Mouse (Mus musculus): ENCODE results near the gene Olfr640.

Olfr640 gene

GRCm38 (mm10) chr7:104025473-104025872 is at the start of gene Olfr640:
Gene Olfr640, minus strand, starts transcription at chr7:104025573.
- no peak for DNase-seq (ENCODE audit: low spot score)

- no peak for DNase-seq (ENCODE audit: low spot score)
Observed at GRCm38 (mm10) chr7:104071769-104072168, 46.4 kb upstream of the Olfr640 start, which contains the start of gene Olfr644. Gene Olfr644, minus strand, starts transcription at chr7:104071869.

GRCm38 (mm10) chr7:104061345-104061744 is 36.0 kb upstream of the Olfr640 start, which contains the start of gene 4930516K23Rik:
Gene 4930516K23Rik, minus strand, starts transcription at chr7:104061445.
- no peak for DNase-seq (ENCODE audit: low spot score)

GRCm38 (mm10) chr7:104059215-104059614 is 33.8 kb upstream of the Olfr640 start:
- no peak for DNase-seq (ENCODE audit: low spot score)

- DNase-seq (ENCODE audit: low spot score) = no peak
Observed at GRCm38 (mm10) chr7:104052566-104052965, 27.2 kb upstream of the Olfr640 start, which contains the start of gene Olfr642. Gene Olfr642, minus strand, starts transcription at chr7:104052666.

GRCm38 (mm10) chr7:104050745-104051144 is 25.4 kb upstream of the Olfr640 start:
- DNase-seq (ENCODE audit: low spot score) = no peak

- no peak for DNase-seq (ENCODE audit: low spot score)
Observed at GRCm38 (mm10) chr7:104035145-104035544, 9.8 kb upstream of the Olfr640 start, which contains the start of gene Olfr641. Gene Olfr641, plus strand, starts transcription at chr7:104035445.

GRCm38 (mm10) chr7:104026978-104027377 is 1.6 kb upstream of the Olfr640 start:
- no peak for DNase-seq (ENCODE audit: low spot score)

GRCm38 (mm10) chr7:104021651-104022050 is 3.7 kb downstream of the Olfr640 start:
- no peak for DNase-seq (ENCODE audit: low spot score)

- DNase-seq (ENCODE audit: low spot score) = no peak
Observed at GRCm38 (mm10) chr7:104018953-104019352, 6.4 kb downstream of the Olfr640 start.

- DNase-seq (ENCODE audit: low spot score) = no peak
Observed at GRCm38 (mm10) chr7:104017203-104017602, 8.2 kb downstream of the Olfr640 start, which contains the start of gene Olfr639. Gene Olfr639, minus strand, starts transcription at chr7:104017303.

- no peak for DNase-seq (ENCODE audit: low spot score)
Observed at GRCm38 (mm10) chr7:103999124-103999523, 26.2 kb downstream of the Olfr640 start.

- no peak for DNase-seq (ENCODE audit: low spot score)
Observed at GRCm38 (mm10) chr7:103998446-103998845, 26.9 kb downstream of the Olfr640 start, which contains the start of gene Olfr638. Gene Olfr638, plus strand, starts transcription at chr7:103998746.

GRCm38 (mm10) chr7:103971782-103972181 is 53.6 kb downstream of the Olfr640 start:
- no peak for DNase-seq (ENCODE audit: low spot score)

- DNase-seq (ENCODE audit: low spot score) = no peak
Observed at GRCm38 (mm10) chr7:103970852-103971251, 54.5 kb downstream of the Olfr640 start, which contains the start of gene Olfr635. Gene Olfr635, plus strand, starts transcription at chr7:103971152.
